Mouse (Mus musculus) neural tube, embryonic 15.5 days (tissue): ENCODE measurements around the gene Pip5k1b. TPM values are rescaled to one million over a fixed set of nuclear protein-coding genes. Genes with fewer than 3 reads are reported as not detected.

Source experiments
- ATAC-seq: fragments of 200-750 bp; cut with Nextera tagmentation; 2 replicates; pipeline ENCODE4 v1.8.0; 2017; ENCODE audit warnings: mild to moderate bottlenecking, moderate TSS enrichment, moderate library complexity; ENCODE audit not compliant: low FRiP score
- H3K27ac ChIP-seq: fragments of 300-500 bp; sonication (generic); replicated peaks from 2 replicates; pipeline ENCODE4 v1.5.1; 2015; ENCODE audit warnings: mild to moderate bottlenecking, inconsistent platforms
- H3K27me3 ChIP-seq: fragments of 300-500 bp; sonication (generic); replicated peaks from 2 replicates; pipeline ENCODE4 v1.6.1; 2015; ENCODE audit warnings: inconsistent platforms
- H3K36me3 ChIP-seq: fragments of 300-500 bp; sonication (generic); 2 replicates; pipeline ENCODE4 v1.6.1; 2015; ENCODE audit warnings: inconsistent platforms
- H3K4me1 ChIP-seq: fragments of 300-500 bp; sonication (generic); 2 replicates; pipeline ENCODE4 v1.6.1; 2015; ENCODE audit warnings: inconsistent platforms
- H3K4me2 ChIP-seq: fragments of 300-500 bp; sonication (generic); 2 replicates; pipeline ENCODE4 v1.6.1; 2015; ENCODE audit warnings: inconsistent platforms, mild to moderate bottlenecking, moderate library complexity
- H3K4me3 ChIP-seq: fragments of 300-500 bp; sonication (generic); replicated peaks from 2 replicates; pipeline ENCODE4 v1.5.1; 2015; ENCODE audit warnings: mild to moderate bottlenecking, inconsistent platforms
- H3K9ac ChIP-seq: fragments of 300-500 bp; sonication (generic); replicated peaks from 2 replicates; pipeline ENCODE4 v1.6.1; 2015; ENCODE audit warnings: mild to moderate bottlenecking, inconsistent platforms
- H3K9me3 ChIP-seq: fragments of 300-500 bp; sonication (generic); replicated peaks from 2 replicates; pipeline ENCODE4 v1.6.1; 2016; ENCODE audit warnings: inconsistent platforms
- WGBS: fragments of 180-500 bp; shearing (Covaris S2); methylation state at CpG from one replicate; pipeline ENCODE4 v1.1.7; 2015; ENCODE audit warnings: mixed read lengths; 5-methylcytosine and 5-hydroxymethylcytosine counted together
- polyA plus RNA-seq: library from polyadenylated mRNA; unstranded; fragments of >200 nt; fragmentation: Nextera tagmentation; extraction: Ambion mirVana; gene quantifications from 2 replicates; pipeline ENCODE4 v1.2.1, GENCODE M21; 2015

Pip5k1b gene
- polyA plus RNA-seq, 1 experiment from 2014 or later, result 1.6 TPM

- no peak overlapping the region for H3K9ac ChIP-seq
- ATAC-seq, result no peak
- no peaks in the 10 kb centered on the region for H3K4me1 ChIP-seq
- 0 out of 2 replicates have a peak, but pooled peaks cover 6% of the 10 kb centered on the region for H3K27me3 ChIP-seq
- no peak overlapping the region for H3K4me3 ChIP-seq
- H3K36me3 ChIP-seq, result no peaks in the 10 kb centered on the region
- H3K4me2 ChIP-seq, result no peak overlapping the region
- 90% methylated on average over 15 of the region's 15 CpGs for WGBS
- no peak overlapping the region for H3K27ac ChIP-seq
- H3K9me3 ChIP-seq, result no peaks in the 10 kb centered on the region
Observed at GRCm38 (mm10) chr19:24514661-24515642, 40.7 kb downstream of the Pip5k1b start.

GRCm38 (mm10) chr19:24513105-24513843 is 42.4 kb downstream of the Pip5k1b start:
- 89% methylated on average over 20 of the region's 20 CpGs for WGBS
- Histone ChIP-seq H3K9ac (no peak overlapping the region), H3K9me3 (no peaks in the 10 kb centered on the region), H3K36me3 (no peaks in the 10 kb centered on the region), H3K27ac (no peak overlapping the region), H3K4me2 (no peak overlapping the region), H3K27me3 (0 out of 2 replicates have a peak, but pooled peaks cover 6% of the 10 kb centered on the region), H3K4me3 (no peak overlapping the region), H3K4me1 (peaks cover 5% of the 10 kb centered on the region)
- no peak for ATAC-seq

DNA sequence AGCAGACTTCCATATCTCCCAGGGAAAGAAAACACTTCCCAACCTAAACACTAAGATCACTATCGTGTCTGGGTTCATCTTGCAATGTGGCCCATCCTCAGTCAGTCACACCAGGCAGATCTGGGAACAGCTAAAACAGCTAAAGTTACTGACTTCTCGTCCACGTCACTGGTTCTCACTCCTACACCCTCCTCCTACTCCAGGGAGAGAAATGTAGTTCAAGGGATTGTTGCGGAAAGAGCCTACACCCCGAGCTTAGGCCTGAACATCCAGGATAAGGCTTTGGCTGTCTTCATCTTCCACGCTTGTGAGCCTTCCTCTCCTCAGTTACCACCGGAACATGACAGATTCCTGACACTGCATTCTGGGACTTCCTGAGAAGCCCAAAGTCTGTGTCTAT is 43.7 kb downstream of the Pip5k1b start:
- Histone ChIP-seq H3K27me3 (0 out of 2 replicates have a peak, but pooled peaks cover 6% of the 10 kb centered on the region), H3K4me2 (no peak overlapping the region), H3K9ac (no peak overlapping the region), H3K36me3 (no peaks in the 10 kb centered on the region), H3K9me3 (no peaks in the 10 kb centered on the region), H3K4me3 (no peak overlapping the region), H3K27ac (no peak overlapping the region), H3K4me1 (peaks cover 10% of the 10 kb centered on the region)
- ATAC-seq, result no peak
- WGBS, result 94% methylated on average over 7 of the region's 7 CpGs

DNA sequence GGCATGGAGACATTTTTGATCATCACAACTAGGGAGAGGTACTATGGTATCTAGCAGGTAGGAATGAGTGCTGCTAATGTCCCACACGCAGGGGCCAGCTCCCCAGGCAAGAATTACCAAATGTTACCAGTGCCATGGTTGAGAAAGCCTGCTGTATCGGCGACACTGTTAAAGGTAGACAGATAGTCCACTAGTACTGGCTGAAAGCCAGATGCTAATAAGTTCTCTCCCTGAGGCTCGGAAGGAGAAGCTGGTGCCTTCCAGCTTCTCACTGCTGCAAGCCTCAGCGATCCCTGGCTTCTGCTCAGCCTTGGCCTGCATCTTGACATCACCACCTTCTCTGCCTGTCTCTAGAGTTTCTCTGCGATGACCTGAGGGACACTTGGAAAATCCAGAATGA is 46.3 kb downstream of the Pip5k1b start:
- H3K9ac ChIP-seq, result no peak overlapping the region
- 54% methylated on average over 6 of the region's 6 CpGs for WGBS
- no peak overlapping the region for H3K4me3 ChIP-seq
- 0 out of 2 replicates have a peak, but pooled peaks cover 6% of the 10 kb centered on the region for H3K27me3 ChIP-seq
- no peaks in the 10 kb centered on the region for H3K9me3 ChIP-seq
- H3K36me3 ChIP-seq, result no peaks in the 10 kb centered on the region
- no peak overlapping the region for H3K27ac ChIP-seq
- ATAC-seq, result no peak
- H3K4me2 ChIP-seq, result no peak overlapping the region
- H3K4me1 ChIP-seq, result peaks cover 10% of the 10 kb centered on the region

- H3K9me3 ChIP-seq, result no peaks in the 10 kb centered on the region
Observed at GRCm38 (mm10) chr19:24508087-24508767, 47.4 kb downstream of the Pip5k1b start.

DNA sequence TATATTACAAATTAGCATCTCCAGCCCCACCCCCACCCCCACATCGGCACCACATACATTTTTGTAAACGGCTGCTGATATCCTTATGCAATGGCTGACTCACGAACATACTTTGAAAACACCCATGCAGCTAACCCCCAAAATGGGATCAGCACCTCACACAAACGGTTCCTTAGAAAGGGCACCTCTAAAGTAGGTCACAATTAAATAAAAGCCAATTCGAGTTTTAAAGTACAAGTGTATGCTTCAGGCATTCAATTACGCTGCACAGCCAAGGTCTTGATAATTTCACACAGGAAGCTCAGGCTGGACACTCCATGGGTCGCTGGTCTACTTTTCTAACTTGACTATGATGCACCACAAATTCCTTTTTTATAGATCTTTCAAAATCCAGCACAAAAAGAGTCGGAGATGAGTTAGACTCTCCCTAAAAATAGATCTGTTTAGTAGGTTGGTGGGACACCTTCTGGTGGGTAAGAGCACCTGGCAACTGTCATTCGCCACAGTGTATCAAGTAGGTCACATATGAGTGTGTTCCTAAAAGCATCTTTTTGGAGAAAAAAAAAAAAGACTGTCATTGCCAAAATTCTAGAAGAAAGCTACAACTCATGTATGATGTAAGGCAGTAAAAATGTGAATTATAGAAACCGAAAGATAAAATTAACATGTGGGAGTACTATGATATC is 52.8 kb downstream of the Pip5k1b start:
- 89% methylated on average over 10 of the region's 10 CpGs for WGBS
- H3K36me3 ChIP-seq, result no peaks in the 10 kb centered on the region
- no peak overlapping the region for H3K4me2 ChIP-seq
- H3K9me3 ChIP-seq, result no peaks in the 10 kb centered on the region
- H3K9ac ChIP-seq, result no peak overlapping the region
- H3K4me1 ChIP-seq, result peaks cover under 1% of the 10 kb centered on the region; the same call in 1 of the 2 replicates
- ATAC-seq, result no peak
- no peak overlapping the region for H3K27ac ChIP-seq
- no peak overlapping the region for H3K4me3 ChIP-seq
- no peaks in the 10 kb centered on the region for H3K27me3 ChIP-seq

More at GRCm38 (mm10) chr19:24508087-24508767, 47.4 kb downstream of the Pip5k1b start:
- Histone ChIP-seq H3K9ac (no peak overlapping the region), H3K27ac (no peak overlapping the region), H3K4me1 (peaks cover 10% of the 10 kb centered on the region), H3K4me3 (no peak overlapping the region), H3K36me3 (no peaks in the 10 kb centered on the region), H3K27me3 (0 out of 2 replicates have a peak, but pooled peaks cover 6% of the 10 kb centered on the region), H3K4me2 (no peak overlapping the region)
- ATAC-seq, result no peak
- 11% methylated on average over 13 of the region's 13 CpGs for WGBS

DNA sequence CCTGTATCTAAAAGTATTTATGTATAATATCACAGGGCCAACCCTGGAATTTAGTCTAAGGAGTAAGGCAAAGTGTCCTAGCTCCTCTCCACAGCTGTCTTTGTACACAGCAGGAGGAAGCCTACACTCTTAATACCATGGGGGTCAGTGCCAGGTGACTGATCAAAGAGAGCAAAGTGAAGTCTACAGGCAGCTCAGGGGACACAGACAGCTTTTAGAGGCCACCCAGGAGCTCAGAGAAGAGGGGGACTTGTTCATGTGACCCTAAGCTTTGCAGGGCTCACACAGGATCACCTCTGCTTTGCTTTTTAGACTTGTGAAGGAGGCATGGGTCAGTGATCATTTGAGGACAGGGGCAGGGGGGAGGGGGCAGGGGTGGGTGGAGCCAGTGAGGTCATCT is 54.1 kb downstream of the Pip5k1b start:
- Histone ChIP-seq H3K27ac (no peak overlapping the region), H3K27me3 (no peaks in the 10 kb centered on the region), H3K9me3 (no peaks in the 10 kb centered on the region), H3K4me2 (no peak overlapping the region), H3K4me3 (no peak overlapping the region), H3K4me1 (no peaks in the 10 kb centered on the region), H3K9ac (no peak overlapping the region), H3K36me3 (no peaks in the 10 kb centered on the region)
- ATAC-seq, result no peak

GRCm38 (mm10) chr19:24500431-24500830 is 55.2 kb downstream of the Pip5k1b start:
- H3K9me3 ChIP-seq, result no peaks in the 10 kb centered on the region
- WGBS, result 85% methylated on average over 5 of the region's 5 CpGs
- H3K9ac ChIP-seq, result no peak overlapping the region
- no peak overlapping the region for H3K4me2 ChIP-seq
- no peaks in the 10 kb centered on the region for H3K4me1 ChIP-seq
- no peak for ATAC-seq
- H3K27me3 ChIP-seq, result no peaks in the 10 kb centered on the region
- H3K4me3 ChIP-seq, result no peak overlapping the region
- H3K36me3 ChIP-seq, result no peaks in the 10 kb centered on the region
- H3K27ac ChIP-seq, result no peak overlapping the region

DNA sequence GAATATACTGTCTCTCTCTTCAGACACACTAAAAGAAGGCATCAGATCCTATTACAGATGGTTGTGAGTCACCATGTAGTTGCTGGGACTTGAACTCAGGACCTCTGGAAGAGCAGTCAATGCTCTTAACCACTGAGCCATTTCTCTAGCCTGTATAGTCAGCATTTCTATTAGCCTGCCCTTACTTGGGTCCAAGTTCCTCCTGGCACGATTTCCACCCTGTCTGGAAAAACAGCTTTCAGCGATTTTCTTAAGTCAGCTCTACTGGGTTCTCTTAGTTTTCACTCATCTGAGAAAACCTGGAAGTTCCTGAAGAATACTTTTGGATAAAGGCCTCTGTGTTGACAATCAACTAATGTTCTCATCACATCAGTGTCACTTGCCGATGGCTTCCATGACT is 56.4 kb downstream of the Pip5k1b start:
- Histone ChIP-seq H3K4me3 (no peak overlapping the region), H3K9me3 (no peaks in the 10 kb centered on the region), H3K36me3 (no peaks in the 10 kb centered on the region), H3K9ac (no peak overlapping the region), H3K27me3 (no peaks in the 10 kb centered on the region), H3K27ac (no peak overlapping the region), H3K4me2 (no peak overlapping the region), H3K4me1 (no peaks in the 10 kb centered on the region)
- no peak for ATAC-seq
- 89% methylated on average over 3 of the region's 3 CpGs for WGBS

DNA sequence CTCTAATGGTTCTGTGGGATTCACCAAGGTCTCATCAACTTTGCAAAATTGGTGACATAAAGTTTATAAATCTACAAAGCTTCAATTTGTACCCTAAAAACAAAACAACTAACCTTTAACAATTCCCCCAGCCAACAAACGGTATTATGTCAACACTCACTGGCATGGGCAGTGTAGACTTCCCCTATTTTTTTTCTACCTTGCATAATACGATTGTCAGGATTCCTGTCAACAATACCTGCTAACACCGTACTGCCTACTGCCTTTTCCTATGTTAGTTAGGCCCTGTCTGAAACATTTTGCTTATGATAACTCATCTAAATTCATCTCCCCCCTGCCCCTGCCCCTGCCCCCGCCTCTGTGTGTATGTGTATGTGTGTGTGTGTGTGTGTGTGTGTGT is 61.8 kb downstream of the Pip5k1b start:
- 89% methylated on average over 4 of the region's 4 CpGs for WGBS
- Histone ChIP-seq H3K36me3 (no peaks in the 10 kb centered on the region), H3K9ac (no peak overlapping the region), H3K4me2 (no peak overlapping the region), H3K9me3 (no peaks in the 10 kb centered on the region), H3K4me1 (no peaks in the 10 kb centered on the region), H3K27me3 (no peaks in the 10 kb centered on the region), H3K27ac (no peak overlapping the region), H3K4me3 (no peak overlapping the region)
- no peak for ATAC-seq

- no peak overlapping the region for H3K27ac ChIP-seq
- H3K4me3 ChIP-seq, result no peak overlapping the region
- H3K4me1 ChIP-seq, result no peaks in the 10 kb centered on the region
- no peaks in the 10 kb centered on the region for H3K27me3 ChIP-seq
- H3K9ac ChIP-seq, result no peak overlapping the region
- no peaks in the 10 kb centered on the region for H3K36me3 ChIP-seq
- ATAC-seq, result no peak
- WGBS, result 18% methylated on average over 3 of the region's 3 CpGs
- no peak overlapping the region for H3K4me2 ChIP-seq
- no peaks in the 10 kb centered on the region for H3K9me3 ChIP-seq
Observed at GRCm38 (mm10) chr19:24491824-24492223, 63.8 kb downstream of the Pip5k1b start.
